Comparison of ENCODE assay signal across 20 mouse cellular contexts in the genomic region with DNA sequence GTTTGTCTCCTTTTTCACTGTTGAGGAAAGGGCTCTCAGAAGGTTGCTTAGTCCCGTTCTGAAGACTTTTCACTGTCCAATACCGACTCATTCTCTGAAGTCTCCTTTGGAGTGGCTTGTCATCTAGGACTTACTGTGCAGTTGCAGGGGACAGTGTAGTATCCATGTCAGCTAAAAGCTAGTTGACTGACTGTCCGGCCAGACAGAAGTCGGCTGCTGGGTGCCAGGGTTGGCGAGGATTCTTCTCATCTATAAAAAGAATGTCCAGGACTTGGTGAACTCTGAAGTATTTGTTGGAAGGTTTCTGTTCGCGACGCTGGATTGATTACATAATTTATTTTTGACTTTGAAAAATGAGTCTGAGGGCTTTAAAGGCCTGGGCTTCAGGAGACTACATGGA. TPM values are rescaled to one million over a fixed set of nuclear protein-coding genes. Genes with fewer than 3 reads are reported as not detected.
DNase-seq lines count a peak whose midpoint lies in the region; TF ChIP-seq lines count a peak whose summit lies in the region.
"Had no signal": no experiment of that assay in that cellular context is flagged by ENCODE, and none has a peak within 500 bp of the region (broad histone marks: within the 10 kb centered on the region; RNA-seq: fewer than 3 reads in every experiment).

No protein-coding gene starts in this region.

- H3K4me1 ChIP-seq in kidney, adult 2 months (ENCODE audit: control insufficient read depth, insufficient read depth, low read length) = peaks cover 2% of the 10 kb centered on the region; the same call in 1 of the 2 replicates
- H3K4me1 ChIP-seq: embryonic facial prominence, embryonic 15.5 days; forebrain, embryonic 10.5 days had no signal

- whole genome bisulfite sequencing in kidney, adult 2 months = 64% methylated on average over 8 of the region's 8 CpGs

- TF ChIP-seq POLR2A in kidney, adult 2 months (IDR thresholded peaks at IDR 0.05; ENCODE audit: low read depth, low read length) = no peak

- H3K27ac ChIP-seq in kidney, adult 2 months (ENCODE audit: insufficient read depth, low read depth, low read length) = no peak overlapping the region
- H3K27ac ChIP-seq: embryonic facial prominence, embryonic 15.5 days; forebrain, embryonic 10.5 days; heart, embryonic 13.5 days; hindbrain, embryonic 12.5 days had no signal

- no peaks in the 10 kb centered on the region for H3K27me3 ChIP-seq in kidney, adult 2 months (replicated peaks; ENCODE audit: control insufficient read depth, insufficient read depth, low read length)
- H3K27me3 ChIP-seq: embryonic facial prominence, embryonic 15.5 days; heart, embryonic 13.5 days; hindbrain, embryonic 12.5 days had no signal

- peak; percentile 76 for DNase-seq in gastrocnemius, adult 18-20 months (ENCODE audit: low spot score)
- DNase-seq in gastrocnemius, postnatal 4 days (ENCODE audit: low spot score in 2 of 2) = no peak
- peak; percentile 41 for DNase-seq in lung, postnatal 10 days
- DNase-seq in lung, adult 18-20 months = no peak
- DNase-seq in gastrocnemius, postnatal 25 days = peak; percentile 70
- no peak for DNase-seq in spleen, adult 12 weeks (ENCODE audit: low spot score)
- no peak for DNase-seq in kidney, adult 2 months
- DNase-seq: adrenal gland, adult 8-10 months; B cell, adult 2 months; cerebellum, adult 11 months; cerebellum, adult 8-10 months; cerebellum, postnatal 14 days; embryo, embryonic 11 days; heart, postnatal 4 days had no signal

- H3K36me3 ChIP-seq in kidney, adult 2 months (ENCODE audit: control insufficient read depth, insufficient read depth, low read length) = no peaks in the 10 kb centered on the region
- H3K36me3 ChIP-seq: embryonic facial prominence, embryonic 15.5 days; forebrain, embryonic 10.5 days; G1E; heart, embryonic 13.5 days; hindbrain, embryonic 12.5 days had no signal

- no peak overlapping the region for H3K4me3 ChIP-seq in kidney, adult 2 months (ENCODE audit: insufficient read depth, low read depth, low read length)
- H3K4me3 ChIP-seq: embryonic facial prominence, embryonic 15.5 days; erythroblast, embryonic 14.5 days; forebrain, embryonic 10.5 days; heart, embryonic 13.5 days; hindbrain, embryonic 12.5 days had no signal

- TF ChIP-seq CTCF in kidney, adult 2 months (conservative IDR thresholded peaks at IDR 0.05; ENCODE audit: insufficient read depth, insufficient read length, low read depth, low read length) = no peak

RNA-seq across cellular contexts. Expression of a gene that starts 24.4 kb away (rescaled TPM):
- total RNA-seq in gastrocnemius, adult 18-20 months (2021) = 10 to 100 TPM; 57.2 to 73.9 TPM
- 10 to 100 TPM; 22.9 to 28.7 TPM for total RNA-seq in gastrocnemius, postnatal 4 days (2021)
- total RNA-seq in gastrocnemius, postnatal 25 days (2021) = 10 to 100 TPM; 39.3 to 77.3 TPM
- polyA plus RNA-seq in kidney, adult 2 months (2012; rRNA removed) = 37.0 and 38.3 TPM in 2 replicates

Comparison
In these comparisons a context has a peak if more than half of its experiments do, and no peak if none do; other contexts are left out.
1. DNase-seq: peak in gastrocnemius, adult 18-20 months (single experiment), lung, postnatal 10 days (single experiment) and gastrocnemius, postnatal 25 days (single experiment); none in gastrocnemius, postnatal 4 days (0 of 2), lung, adult 18-20 months (0 of 2), spleen, adult 12 weeks (single experiment) and kidney, adult 2 months (single experiment).